Mouse (Mus musculus) central nervous system, embryonic 11.5 days (tissue): ENCODE data around the gene Rdh5. TPM values are rescaled to one million over a fixed set of nuclear protein-coding genes. Genes with fewer than 3 reads are reported as not detected.

ENCODE experiments used
- polyA plus RNA-seq: library from polyadenylated mRNA; depleted of rRNA; stranded (reverse); fragments of >200 nt; gene quantifications from 2 replicates; pipeline ENCODE4 v1.2.3, GENCODE M21; 2012; rRNA removed

Rdh5 gene
- polyA plus RNA-seq = 14.8 and 16.9 TPM in 2 replicates

DNA sequence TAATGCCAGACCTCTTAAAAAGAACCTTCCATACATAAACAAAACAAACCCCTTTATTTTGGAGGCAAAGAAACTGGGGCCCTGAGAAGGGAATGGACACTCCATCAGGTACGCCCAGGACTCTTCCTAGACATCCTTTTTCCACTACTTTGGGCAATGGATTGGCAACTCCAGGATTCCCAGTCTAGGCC, at the start of gene Rdh5:
Gene Rdh5, minus strand, starts transcription at position 67 of the 191 bp plus-strand sequence.

GRCm38 (mm10) chr10:128960590-128961584, 38.2 kb upstream of the Rdh5 start, which contains the start of gene Mettl7b:
Gene Mettl7b (minus strand): TSS chr10:128960988.

GRCm38 (mm10) chr10:128933574-128933973, 10.9 kb upstream of the Rdh5 start, which contains the start of gene Itga7:
Gene Itga7 (plus strand): TSS chr10:128933818.

DNA sequence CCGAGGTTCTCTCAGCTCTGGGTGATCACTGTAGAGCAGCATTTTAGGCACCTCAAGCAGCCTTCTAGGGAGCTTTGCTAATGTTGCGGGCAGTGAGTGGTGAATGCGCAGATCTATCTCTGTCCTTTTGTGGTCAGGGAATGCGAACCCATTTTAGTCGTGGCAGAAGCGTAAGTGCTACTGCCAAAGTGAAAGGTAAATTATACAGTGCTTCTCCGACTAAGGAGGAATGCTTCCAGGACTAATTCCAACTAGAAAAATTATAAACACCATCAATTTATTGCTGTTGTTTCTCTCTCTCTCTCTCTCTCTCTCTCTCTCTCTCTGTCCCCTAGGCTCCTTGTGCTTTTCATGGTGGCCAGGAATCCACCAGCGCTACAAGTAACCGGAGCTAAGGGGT, 1.2 kb upstream of the Rdh5 start, which contains the start of gene Bloc1s1:
Gene Bloc1s1, minus strand, starts transcription at position 101 of the 400 bp plus-strand sequence.

GRCm38 (mm10) chr10:128900698-128901097, 22.0 kb downstream of the Rdh5 start, which contains the start of gene Cd63:
Gene Cd63 (plus strand): TSS chr10:128900989.

DNA sequence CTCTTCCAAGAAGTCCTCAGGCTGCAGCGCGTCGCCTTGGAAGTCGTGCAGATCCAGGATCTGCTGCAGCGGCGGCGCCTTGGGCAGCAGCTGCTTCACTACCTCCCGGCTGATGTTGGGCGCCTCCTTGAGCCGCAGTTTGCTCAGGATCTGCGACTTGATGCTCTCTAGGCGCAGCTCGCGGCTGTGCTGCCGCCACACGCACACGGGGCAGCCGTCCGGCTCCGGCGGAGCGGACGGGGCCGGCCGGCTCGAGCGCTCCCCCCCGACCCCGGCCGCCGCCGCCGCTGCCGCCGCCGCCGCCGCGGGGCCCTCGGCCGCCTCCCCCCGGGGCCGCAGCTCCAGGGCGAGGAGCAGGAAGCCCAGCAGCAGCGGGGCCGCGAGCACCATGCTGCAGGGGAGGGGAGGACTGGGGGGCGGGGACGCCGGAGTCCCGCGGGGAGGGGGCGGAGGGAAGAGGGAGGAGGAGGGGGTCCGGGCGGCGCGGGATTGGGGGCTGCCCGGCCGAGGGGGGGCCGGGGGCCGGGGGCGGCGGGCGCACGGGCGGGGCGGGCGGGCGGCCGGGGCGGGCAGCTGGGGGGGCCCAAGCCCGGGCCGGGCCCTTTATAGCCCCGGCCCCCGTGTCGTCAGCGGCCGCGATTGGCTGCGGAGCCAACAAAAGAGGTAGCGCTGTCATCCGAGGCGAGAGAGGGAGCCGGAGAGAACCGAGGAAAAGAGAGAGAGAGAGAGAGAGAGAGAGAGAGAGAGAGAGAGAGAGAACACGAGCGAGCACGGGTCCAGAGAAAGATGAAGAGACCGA, 31.2 kb downstream of the Rdh5 start, which contains the start of gene Gdf11:
Gene Gdf11, minus strand, starts transcription at position 423 of the 799 bp plus-strand sequence.

Other genes with a start within 250 kb of the Rdh5 start
- 10.3 and 11.9 TPM in 2 replicates for gene Suox, start 248.8 kb downstream of the Rdh5 start, polyA plus RNA-seq
- gene Rab5b, start 226.6 kb downstream of the Rdh5 start, polyA plus RNA-seq = 46.7 and 74.5 TPM in 2 replicates
- gene Pmel, start 218.7 kb downstream of the Rdh5 start, polyA plus RNA-seq = 2.6 TPM in 2 replicates
- gene Cdk2, start 217.9 kb downstream of the Rdh5 start, polyA plus RNA-seq = 66.7 and 98.8 TPM in 2 replicates
- gene Dgka, start 178.0 kb downstream of the Rdh5 start, polyA plus RNA-seq = 6.9 and 8.4 TPM in 2 replicates
- 67.9 and 89.4 TPM in 2 replicates for gene Pym1, start 175.0 kb downstream of the Rdh5 start, polyA plus RNA-seq
- 0.63 and 0.98 TPM in 2 replicates for gene Mmp19, start 132.0 kb downstream of the Rdh5 start, polyA plus RNA-seq
- 31.5 and 33.5 TPM in 2 replicates for gene Dnajc14, start 118.8 kb downstream of the Rdh5 start, polyA plus RNA-seq
- 20.1 and 26.3 TPM in 2 replicates for gene Tmem198b, start 118.5 kb downstream of the Rdh5 start, polyA plus RNA-seq
- 179 and 285 TPM in 2 replicates for gene Sarnp, start 105.6 kb downstream of the Rdh5 start, polyA plus RNA-seq
- 28.3 and 45.2 TPM in 2 replicates for gene Ormdl2, start 101.2 kb downstream of the Rdh5 start, polyA plus RNA-seq
- 17.2 and 21.7 TPM in 2 replicates for gene Gdf11, start 31.2 kb downstream of the Rdh5 start, polyA plus RNA-seq
- gene Cd63, start 21.9 kb downstream of the Rdh5 start, polyA plus RNA-seq = 82.1 and 143 TPM in 2 replicates
- gene Bloc1s1, start 1.1 kb upstream of the Rdh5 start, polyA plus RNA-seq = 223 and 301 TPM in 2 replicates
- 3.0 and 4.4 TPM in 2 replicates for gene Itga7, start 10.9 kb upstream of the Rdh5 start, polyA plus RNA-seq
- gene Mettl7b, start 38.1 kb upstream of the Rdh5 start, polyA plus RNA-seq = 0.04 TPM in 1 of 2 replicates, not detected in the other
- gene Olfr9, start 66.5 kb upstream of the Rdh5 start, polyA plus RNA-seq = not detected in 2 replicates
- gene Olfr763, start 87.9 kb upstream of the Rdh5 start, polyA plus RNA-seq = not detected in 2 replicates
- gene Olfr764-ps1, start 117.0 kb upstream of the Rdh5 start, polyA plus RNA-seq = not detected in 2 replicates
- not detected in 2 replicates for gene Olfr765, start 127.1 kb upstream of the Rdh5 start, polyA plus RNA-seq
- gene Olfr766-ps1, start 146.1 kb upstream of the Rdh5 start, polyA plus RNA-seq = not detected in 2 replicates
- gene Olfr767, start 160.0 kb upstream of the Rdh5 start, polyA plus RNA-seq = not detected in 2 replicates
- not detected in 2 replicates for gene Olfr768, start 176.5 kb upstream of the Rdh5 start, polyA plus RNA-seq
- not detected in 2 replicates for gene Olfr769, start 195.0 kb upstream of the Rdh5 start, polyA plus RNA-seq
- gene Olfr770, start 216.1 kb upstream of the Rdh5 start, polyA plus RNA-seq = not detected in 2 replicates
- not detected in 2 replicates for gene Olfr771, start 241.9 kb upstream of the Rdh5 start, polyA plus RNA-seq